Mouse (Mus musculus) pancreas, adult 10 weeks (tissue): ENCODE results near the gene Sdf2l1. TPM values are rescaled to one million over a fixed set of nuclear protein-coding genes. Genes with fewer than 3 reads are reported as not detected.

ENCODE experiments used
- polyA plus RNA-seq: library from polyadenylated mRNA; stranded (reverse); fragments of 350-450 nt; fragmentation: Illumina TruSeq; extraction: RNeasy Lipid Tissue Mini Kit (QIAGEN cat#74804); gene quantifications from one replicate; pipeline ENCODE4 v1.2.3, GENCODE M21; 2015; ENCODE audit warnings: low read depth, low replicate concordance; ENCODE audit not compliant: insufficient read depth

Gene Sdf2l1
- 45.2 TPM for polyA plus RNA-seq

GRCm38 (mm10) chr16:17132089-17132905, at the start of gene Sdf2l1:
TSS of gene Sdf2l1 (minus strand) at chr16:17132383.

DNA sequence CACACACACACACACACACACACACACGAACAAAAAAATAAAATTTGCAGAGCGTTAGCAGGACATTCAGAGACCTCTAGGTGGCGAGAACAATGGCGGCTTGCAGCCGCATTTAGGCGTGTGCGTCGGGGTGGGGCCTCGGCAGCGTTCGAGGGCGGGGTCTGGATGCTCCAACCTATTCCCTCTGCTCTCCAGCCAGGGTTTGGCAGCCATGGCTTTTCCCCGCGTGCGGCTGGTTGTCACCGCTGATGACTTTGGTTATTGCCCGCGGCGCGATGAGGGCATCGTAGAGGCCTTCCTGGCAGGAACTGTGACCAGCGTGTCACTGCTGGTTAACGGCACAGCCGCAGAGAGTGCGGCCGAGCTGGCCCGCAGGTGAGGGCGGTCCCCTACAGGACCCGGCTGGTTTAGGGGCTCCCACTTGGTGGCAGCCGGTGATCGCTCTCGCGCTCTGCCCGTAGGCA, 14.6 kb upstream of the Sdf2l1 start, which contains the start of gene Ccdc116:
Gene Ccdc116 (minus strand): TSS at position 458 of the 464 bp plus-strand sequence.

GRCm38 (mm10) chr16:17144339-17144738, 12.2 kb upstream of the Sdf2l1 start, which contains the start of gene Ydjc:
TSS of gene Ydjc (plus strand) at chr16:17144621.

DNA sequence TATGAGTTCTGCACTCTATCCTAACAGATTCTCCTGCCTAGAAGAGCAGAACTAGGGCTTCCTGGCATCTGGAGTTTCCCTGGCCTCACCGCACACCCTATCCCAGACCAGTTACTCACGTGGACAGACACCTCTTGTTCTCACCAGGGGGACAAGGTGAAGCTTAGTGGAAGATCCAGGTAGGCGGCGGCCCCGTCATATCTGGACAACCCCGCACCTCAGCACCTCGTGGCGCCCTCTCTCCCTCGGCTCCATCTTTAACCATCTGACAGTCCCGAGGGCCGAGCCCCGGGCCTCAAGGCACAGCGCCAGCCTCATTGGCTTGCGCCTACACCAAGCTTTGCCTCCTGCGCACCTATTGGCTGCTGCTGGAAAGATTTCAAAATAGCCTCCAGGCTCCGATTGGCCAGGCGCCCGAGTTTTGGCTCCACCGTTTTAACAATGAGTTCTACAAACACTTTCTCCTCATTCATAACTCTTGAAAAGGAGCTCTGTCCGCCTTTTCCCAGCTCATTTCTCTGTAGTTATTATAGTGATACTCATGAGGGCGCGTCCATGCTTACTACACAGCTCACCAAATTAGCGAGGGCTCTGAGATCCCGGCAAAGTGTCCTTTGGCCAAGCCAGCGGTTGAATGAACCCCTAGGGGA, 7.2 kb downstream of the Sdf2l1 start, which contains the start of gene 2610318N02Rik:
Gene 2610318N02Rik (minus strand): TSS at position 297 of the 650 bp plus-strand sequence.

DNA sequence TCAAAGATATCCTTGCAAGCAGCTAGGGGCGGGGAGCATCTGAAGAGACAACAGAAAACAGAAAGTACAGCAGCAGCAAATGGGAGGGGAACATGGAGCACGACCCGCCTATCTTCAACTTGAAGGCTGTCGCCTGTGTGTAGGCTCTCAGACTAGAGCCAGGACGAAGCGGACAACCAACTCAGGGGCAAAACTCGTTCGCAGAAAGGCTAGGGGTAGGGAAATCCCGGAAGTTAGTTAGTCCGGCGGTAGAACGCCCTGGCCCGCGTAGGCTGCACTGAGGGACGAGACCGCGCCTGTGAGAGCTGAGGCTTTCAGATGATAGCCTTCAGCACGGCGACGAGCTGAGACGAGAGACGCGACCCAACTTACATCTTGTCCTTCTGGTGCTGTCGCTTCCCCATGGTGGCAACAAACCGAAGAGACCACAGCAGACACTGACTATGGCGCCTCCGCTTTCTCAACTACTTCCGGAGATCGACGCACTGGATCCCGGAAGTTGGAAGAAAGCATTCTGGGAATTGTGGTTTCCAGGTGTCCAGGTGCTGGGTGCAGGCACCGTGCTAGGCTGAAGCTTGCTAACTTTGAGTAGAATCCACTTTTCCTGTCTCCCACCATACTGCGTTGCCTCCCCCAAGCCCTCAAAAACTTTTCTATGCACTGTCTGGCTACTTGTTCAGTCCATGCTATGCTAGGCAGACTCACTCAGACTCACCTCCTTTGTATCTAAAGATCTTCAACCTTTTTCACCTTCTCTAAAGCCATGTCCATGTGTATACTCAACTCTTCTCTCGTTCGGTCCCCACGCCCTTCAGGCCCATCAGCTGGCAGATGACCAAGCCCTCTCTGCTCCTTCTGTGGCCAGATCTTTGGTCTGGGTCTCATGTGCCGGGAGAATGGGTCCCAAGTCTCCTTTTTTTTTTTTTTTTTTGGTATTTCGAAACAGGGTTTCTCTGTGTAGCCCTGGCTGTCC, 21.1 kb downstream of the Sdf2l1 start, which contains the start of gene Ppil2:
Gene Ppil2 (minus strand): TSS at position 487 of the 973 bp plus-strand sequence.

Other genes with a start within 250 kb of the Sdf2l1 start
- gene Ppm1f, start 235.9 kb downstream of the Sdf2l1 start, polyA plus RNA-seq = 6.6 TPM
- 13.6 TPM for gene Mapk1, start 149.0 kb downstream of the Sdf2l1 start, polyA plus RNA-seq
- 0.33 TPM for gene Ypel1, start 62.7 kb downstream of the Sdf2l1 start, polyA plus RNA-seq
- 21.5 TPM for gene Ppil2, start 21.1 kb downstream of the Sdf2l1 start, polyA plus RNA-seq
- gene 2610318N02Rik, start 7.2 kb downstream of the Sdf2l1 start, polyA plus RNA-seq = 1.9 TPM
- gene Ydjc, start 12.2 kb upstream of the Sdf2l1 start, polyA plus RNA-seq = 1.3 TPM
- gene Ccdc116, start 14.8 kb upstream of the Sdf2l1 start, polyA plus RNA-seq = 0.44 TPM
- gene Ube2l3, start 70.3 kb upstream of the Sdf2l1 start, polyA plus RNA-seq = 23.9 TPM
- not detected for gene Rimbp3, start 76.2 kb upstream of the Sdf2l1 start, polyA plus RNA-seq
- 0.78 TPM for gene Hic2, start 101.2 kb upstream of the Sdf2l1 start, polyA plus RNA-seq
- 35.5 TPM for gene Tmem191c, start 143.7 kb upstream of the Sdf2l1 start, polyA plus RNA-seq
- gene Serpind1, start 199.0 kb upstream of the Sdf2l1 start, polyA plus RNA-seq = 0.74 TPM